Mouse (Mus musculus): ENCODE results near the gene Muc1.

The Muc1 gene

DNA sequence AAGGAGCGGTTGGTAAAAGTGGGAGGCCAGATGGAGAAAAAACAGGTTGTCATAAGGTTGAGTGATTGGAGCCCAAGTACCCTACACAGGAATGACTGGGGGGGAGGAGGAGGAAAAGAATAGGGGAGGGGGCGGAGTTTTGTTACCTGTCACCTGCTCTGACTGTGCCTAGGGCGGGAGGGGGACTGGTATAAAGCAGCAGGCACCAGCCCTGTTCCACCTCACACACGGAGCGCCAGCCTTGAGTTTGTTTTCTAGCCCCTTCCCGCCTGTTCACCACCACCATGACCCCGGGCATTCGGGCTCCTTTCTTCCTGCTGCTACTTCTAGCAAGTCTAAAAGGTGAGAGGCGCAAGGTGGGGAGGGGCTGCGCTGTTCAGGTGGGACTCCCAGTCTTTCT is at the start of gene Muc1:
Muc1 (plus strand) TSS at position 222 of the 400 bp plus-strand sequence.
- no peak for DNase-seq

GRCm38 (mm10) chr3:89181749-89182500 is 46.9 kb upstream of the Muc1 start:
- DNase-seq, result no peak

- no peak for DNase-seq
Measured at GRCm38 (mm10) chr3:89182531-89183057, 46.3 kb upstream of the Muc1 start.

DNA sequence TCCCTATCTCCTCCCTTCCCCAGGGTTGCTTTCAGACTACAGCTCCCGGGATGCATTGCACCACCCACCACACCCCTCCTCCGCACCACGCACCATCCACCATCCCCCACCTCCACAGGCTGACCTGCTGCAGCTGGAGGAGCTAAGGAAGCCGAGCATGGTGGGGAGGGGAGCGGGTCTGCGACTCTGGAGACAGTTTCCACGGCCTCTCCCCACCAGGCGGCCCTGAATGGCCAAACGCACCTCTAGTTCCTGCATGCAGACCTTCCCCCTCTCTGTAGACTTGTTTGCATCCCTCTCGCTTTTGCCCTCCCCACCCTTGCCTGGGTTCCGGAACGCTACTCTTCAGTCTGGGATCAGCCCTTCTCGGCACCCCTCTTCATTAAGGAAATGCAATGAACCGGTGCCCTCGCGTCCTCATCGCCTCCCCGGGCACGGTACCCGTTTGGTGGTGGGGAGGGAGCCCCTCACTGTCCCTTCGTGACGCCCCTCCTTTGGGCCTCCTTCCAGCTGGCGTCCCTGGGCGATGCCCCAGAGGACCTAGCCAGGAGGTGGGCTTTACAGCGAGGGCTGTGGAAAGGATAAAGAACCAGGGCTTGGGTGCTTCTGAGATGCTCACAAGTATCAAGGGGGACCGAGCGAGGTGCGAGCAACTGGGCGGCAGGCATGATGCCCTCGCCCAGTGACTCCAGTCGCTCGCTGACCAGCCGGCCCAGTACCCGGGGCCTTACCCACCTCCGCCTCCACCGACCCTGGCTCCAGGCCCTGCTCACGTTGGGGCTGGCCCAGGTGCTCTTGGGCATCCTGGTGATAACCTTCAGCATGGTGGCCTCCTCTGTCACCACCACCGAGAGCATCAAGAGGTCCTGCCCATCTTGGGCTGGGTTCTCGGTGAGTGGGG is 45.5 kb upstream of the Muc1 start, which contains the start of gene Fam189b:
Fam189b (plus strand) TSS at position 86 of the 901 bp plus-strand sequence.
- DNase-seq, result peak; percentile 82

GRCm38 (mm10) chr3:89183959-89184315 is 44.9 kb upstream of the Muc1 start:
- no peak for DNase-seq

DNA sequence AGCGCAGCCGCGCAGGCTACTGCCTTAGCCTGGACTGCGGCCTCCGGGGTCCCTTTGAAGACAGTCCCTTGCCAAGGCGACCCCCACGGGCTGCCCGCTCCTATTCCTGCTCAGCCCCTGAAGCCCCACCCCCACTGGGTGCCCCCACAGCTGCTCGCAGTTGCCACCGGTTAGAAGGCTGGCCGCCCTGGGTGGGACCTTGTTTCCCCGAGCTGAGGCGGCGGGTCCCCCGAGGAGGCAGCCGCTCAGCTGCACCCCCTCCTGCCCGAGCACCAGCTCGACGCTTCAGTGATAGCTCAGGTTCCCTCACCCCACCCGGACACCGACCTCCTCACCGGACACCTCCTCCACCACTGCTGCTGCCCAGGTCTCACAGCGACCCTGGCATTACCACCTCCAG is 41.7 kb upstream of the Muc1 start:
- no peak for DNase-seq

GRCm38 (mm10) chr3:89187690-89188477 is 41.0 kb upstream of the Muc1 start:
- DNase-seq, result no peak

GRCm38 (mm10) chr3:89188478-89188875 is 40.4 kb upstream of the Muc1 start:
- DNase-seq, result no peak

DNA sequence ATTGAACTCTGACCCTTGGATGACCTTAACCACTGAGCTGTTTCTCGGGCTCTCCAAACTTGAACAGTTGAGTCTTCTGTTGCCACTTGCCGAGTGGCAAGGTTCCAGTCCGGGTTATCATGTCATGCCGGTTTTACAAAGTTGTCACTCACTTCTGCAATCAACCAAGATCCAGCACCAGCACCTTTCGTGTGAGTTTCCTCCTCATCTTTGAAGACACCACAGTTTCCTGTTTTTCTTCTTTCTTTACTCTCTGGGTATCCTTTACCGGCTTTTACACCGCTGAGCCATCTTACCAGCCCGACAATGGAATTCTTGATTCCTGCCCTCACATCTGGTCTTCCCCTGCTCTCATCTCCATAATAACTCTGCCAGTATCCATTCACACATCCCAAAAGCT is 38.4 kb upstream of the Muc1 start:
- no peak for DNase-seq

GRCm38 (mm10) chr3:89193351-89193750 is 35.5 kb upstream of the Muc1 start:
- DNase-seq, result no peak

GRCm38 (mm10) chr3:89193853-89194252 is 35.0 kb upstream of the Muc1 start:
- no peak for DNase-seq

GRCm38 (mm10) chr3:89195979-89196877 is 32.6 kb upstream of the Muc1 start:
- peak; percentile 83 for DNase-seq

DNA sequence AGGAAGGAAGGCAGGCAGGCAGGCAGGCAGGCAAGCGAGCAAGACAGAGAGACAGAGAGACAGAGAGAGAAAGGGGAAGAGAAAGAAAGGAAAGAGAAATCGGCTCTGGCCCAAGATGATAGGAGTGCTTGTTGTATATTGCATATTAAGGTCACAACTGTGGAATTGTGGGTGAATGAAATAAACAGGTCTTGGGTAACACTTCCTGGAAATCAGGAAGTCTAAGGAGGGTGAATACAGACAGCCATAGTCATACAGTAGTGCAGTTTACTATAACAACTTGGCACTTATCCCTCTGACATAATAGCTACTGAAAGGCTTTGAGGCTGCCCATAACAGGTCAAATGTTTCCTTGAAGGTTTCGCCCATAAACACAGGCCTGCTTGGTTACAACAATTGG is 29.0 kb upstream of the Muc1 start:
- DNase-seq, result no peak

GRCm38 (mm10) chr3:89202253-89203141 is 26.4 kb upstream of the Muc1 start, which contains the start of gene Gba:
Gba (plus strand) TSS chr3:89202928.
- DNase-seq, result peak; percentile 88

DNA sequence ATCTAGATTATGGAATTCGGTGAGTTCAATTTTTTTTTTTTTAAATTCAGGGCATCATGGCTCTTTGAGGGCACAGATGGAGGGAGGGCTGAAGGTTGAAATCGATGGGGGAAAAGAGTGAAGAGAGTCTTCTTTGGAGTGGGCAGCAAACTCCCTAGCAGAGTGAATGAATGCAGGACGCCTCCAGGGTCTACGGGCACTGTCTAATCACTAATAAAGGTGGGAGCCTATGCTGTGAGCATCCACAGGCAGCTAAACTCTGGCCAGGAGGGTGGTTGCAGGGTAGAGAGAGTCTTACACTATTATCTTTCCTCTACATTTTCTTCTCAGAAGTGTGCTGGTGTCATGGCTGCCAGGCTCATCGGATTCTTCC is 25.7 kb upstream of the Muc1 start:
- DNase-seq, result no peak

GRCm38 (mm10) chr3:89206079-89206478 is 22.8 kb upstream of the Muc1 start:
- no peak for DNase-seq

GRCm38 (mm10) chr3:89206695-89207094 is 22.2 kb upstream of the Muc1 start:
- no peak for DNase-seq

DNA sequence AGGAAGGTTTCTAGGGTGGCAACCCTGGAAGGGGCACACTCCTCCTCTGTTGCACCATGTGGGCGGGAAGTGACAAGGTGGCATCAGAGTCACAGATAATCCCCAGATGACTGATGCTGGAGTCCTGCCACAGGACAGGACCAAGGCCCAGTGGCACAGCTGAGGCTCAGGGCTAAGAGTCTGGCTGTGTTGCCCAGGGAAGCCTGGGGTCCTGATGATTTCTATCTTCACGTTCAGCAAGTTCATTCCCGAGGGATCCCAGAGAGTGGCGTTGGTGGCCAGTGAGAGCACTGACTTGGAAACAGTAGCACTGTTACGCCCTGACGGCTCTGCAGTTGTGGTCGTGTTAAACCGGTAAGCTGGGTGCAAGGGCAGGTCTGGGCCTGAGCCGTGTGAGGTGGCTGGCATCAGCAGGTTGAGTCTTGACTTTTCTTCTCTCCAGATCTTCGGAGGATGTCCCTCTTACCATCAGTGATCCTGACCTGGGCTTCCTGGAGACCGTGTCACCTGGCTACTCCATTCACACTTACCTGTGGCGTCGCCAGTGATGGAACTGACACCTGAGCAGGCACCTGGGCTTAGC is 20.7 kb upstream of the Muc1 start:
- DNase-seq, result no peak

DNA sequence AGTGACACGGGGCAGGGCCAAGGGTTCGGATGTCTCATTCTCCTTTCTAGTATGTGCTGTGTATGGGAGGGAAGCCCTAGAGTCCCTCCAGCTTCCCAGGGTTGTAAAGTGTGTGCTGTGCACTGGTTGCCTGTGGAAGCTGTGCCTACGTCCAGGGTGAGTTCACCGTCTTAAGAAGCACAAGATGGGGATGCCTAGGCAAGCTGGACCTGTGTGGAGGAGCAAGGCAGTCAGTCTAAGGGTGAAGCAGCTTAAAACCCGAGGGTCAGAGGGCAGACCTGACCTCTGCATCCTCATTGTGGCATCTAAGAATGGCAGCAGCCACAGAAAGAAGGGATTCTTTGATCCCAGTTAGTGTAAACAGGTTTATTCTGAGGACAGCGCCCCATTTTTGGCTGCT is 20.1 kb upstream of the Muc1 start:
- DNase-seq, result no peak

DNA sequence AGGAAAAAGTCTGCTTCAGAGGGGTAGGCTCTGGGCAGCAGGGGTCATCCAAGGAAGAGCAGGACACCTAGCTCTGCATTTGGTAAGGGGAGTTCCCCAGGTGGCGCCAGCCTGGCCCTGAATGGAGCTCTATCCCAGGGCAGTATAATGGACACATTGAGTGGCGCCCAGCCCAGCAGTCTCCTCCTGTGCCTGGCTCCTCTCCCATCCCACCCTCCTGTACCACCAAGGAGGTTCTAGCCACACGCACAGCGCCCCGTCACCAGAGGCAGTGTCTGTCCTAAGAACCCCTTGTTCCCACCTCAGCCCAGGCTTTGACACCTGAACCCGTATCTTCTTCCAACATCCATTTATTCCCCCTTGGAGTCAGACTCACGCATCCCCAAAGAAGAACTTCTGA is 19.1 kb upstream of the Muc1 start:
- no peak for DNase-seq

All from kidney, adult 9 months (tissue).